28 mouse cellular contexts compared by ENCODE assay signal in genomic region chr16:55924010-55924409, GRCm38 (mm10). TPM values are rescaled to one million over a fixed set of nuclear protein-coding genes. Genes with fewer than 3 reads are reported as not detected.
A peak's percentile ranks its signal among the peaks of the same experiment; 100 is the strongest.
DNase-seq lines count a peak whose midpoint lies in the region; ATAC-seq and TF ChIP-seq lines count a peak whose summit lies in the region.
"Had no signal": no experiment of that assay in that cellular context is flagged by ENCODE, and none has a peak within 500 bp of the region (broad histone marks: within the 10 kb centered on the region; RNA-seq: fewer than 3 reads in every experiment).

No protein-coding gene starts in this region.

- DNase-seq in CD4-positive, CD25-positive, alpha-beta regulatory T cell, adult 2 months (ENCODE audit: low read depth, low spot score) = peak; percentile 30
- peak; percentile 32 for DNase-seq in MEL (ENCODE audit: low read depth, low spot score)
- DNase-seq in forebrain, embryonic 11.5 days (ENCODE audit: low spot score) = no peak
- no peak for DNase-seq in midbrain, embryonic 10.5 days (ENCODE audit: low spot score)
- DNase-seq: adrenal gland, adult 8-10 months; cerebellum, adult 2 months; cerebellum, postnatal 25 days; gastrocnemius, postnatal 25 days; heart, postnatal 36 days; kidney, adult 8-10 months; kidney, postnatal 25 days; lung, postnatal 36 days; right cerebral cortex, adult 18-20 months; right cerebral cortex, postnatal 4 days; thymus, adult 18-20 months; thymus, postnatal 4 days had no signal

- H3K36me3 ChIP-seq in MEL (ENCODE audit: control insufficient read depth in 1 of 2, insufficient read depth in 2 of 2, low read length in 2 of 2) = peaks cover 0 to 3% of the 10 kb centered on the region in 2 experiments; a peak in 1 of 4 replicates
- no peaks in the 10 kb centered on the region for H3K36me3 ChIP-seq in liver, embryonic 16.5 days (ENCODE audit: control insufficient read depth, insufficient read depth)
- H3K36me3 ChIP-seq in midbrain, embryonic 16.5 days (ENCODE audit: control insufficient read depth, insufficient read depth, low read length) = peaks cover 23% of the 10 kb centered on the region
- peaks cover 2% of the 10 kb centered on the region; the same call in 1 of the 2 replicates for H3K36me3 ChIP-seq in forebrain, embryonic 11.5 days (ENCODE audit: control insufficient read depth, insufficient read depth, low read length)
- peaks cover 94% of the 10 kb centered on the region for H3K36me3 ChIP-seq in midbrain, embryonic 10.5 days

- peak; percentile 86 for ATAC-seq in erythroid progenitor cell, adult 5-6 weeks (replicated peaks; ENCODE audit: low FRiP score, poor library complexity, severe bottlenecking)
- peak; percentile 76 for ATAC-seq in liver, embryonic 16.5 days (ENCODE audit: low read depth)
- no peak for ATAC-seq in midbrain, embryonic 16.5 days
- no peak for ATAC-seq in forebrain, embryonic 11.5 days (replicated peaks; ENCODE audit: low FRiP score)
- ATAC-seq: forebrain, embryonic 16.5 days; intestine, embryonic 15.5 days had no signal

- no peak overlapping the region for H3K9ac ChIP-seq in MEL (ENCODE audit: control insufficient read depth, low read depth, low read length, poor library complexity, severe bottlenecking)
- H3K9ac ChIP-seq in liver, embryonic 16.5 days (ENCODE audit: low read depth, low read length) = no peak overlapping the region
- H3K9ac ChIP-seq in midbrain, embryonic 16.5 days (ENCODE audit: low read depth, low read length) = no peak overlapping the region
- H3K9ac ChIP-seq in forebrain, embryonic 11.5 days (ENCODE audit: low read length) = no peak overlapping the region
- H3K9ac ChIP-seq: embryonic facial prominence, embryonic 12.5 days; heart, embryonic 15.5 days; hindbrain, embryonic 14.5 days; intestine, embryonic 15.5 days; lung, embryonic 15.5 days; neural tube, embryonic 15.5 days had no signal

- H3K9me3 ChIP-seq in MEL (replicated peaks; ENCODE audit: insufficient read depth, low read length) = no peaks in the 10 kb centered on the region
- H3K9me3 ChIP-seq in liver, embryonic 16.5 days (replicated peaks; ENCODE audit: control insufficient read depth, low read length) = no peaks in the 10 kb centered on the region
- no peaks in the 10 kb centered on the region for H3K9me3 ChIP-seq in midbrain, embryonic 16.5 days (replicated peaks; ENCODE audit: control insufficient read depth, low read length, poor library complexity, severe bottlenecking)
- no peaks in the 10 kb centered on the region for H3K9me3 ChIP-seq in forebrain, embryonic 11.5 days (ENCODE audit: control insufficient read depth, low read length)
- no peaks in the 10 kb centered on the region for H3K9me3 ChIP-seq in midbrain, embryonic 10.5 days (replicated peaks)
- H3K9me3 ChIP-seq: embryonic facial prominence, embryonic 12.5 days; heart, embryonic 15.5 days; intestine, embryonic 15.5 days; lung, embryonic 15.5 days; neural tube, embryonic 15.5 days had no signal

- TF ChIP-seq RAD21 in MEL (IDR thresholded peaks at IDR 0.05; ENCODE audit: low read depth, low read length) = no peak

- no peak overlapping the region for H3K4me2 ChIP-seq in liver, embryonic 16.5 days (ENCODE audit: low read depth, low read length)
- no peak overlapping the region for H3K4me2 ChIP-seq in midbrain, embryonic 16.5 days (ENCODE audit: low read length)
- no peak overlapping the region for H3K4me2 ChIP-seq in forebrain, embryonic 11.5 days (ENCODE audit: low read depth, low read length, severe bottlenecking)
- H3K4me2 ChIP-seq: embryonic facial prominence, embryonic 12.5 days; heart, embryonic 15.5 days; hindbrain, embryonic 14.5 days; intestine, embryonic 15.5 days; lung, embryonic 15.5 days; neural tube, embryonic 15.5 days had no signal

- no peaks in the 10 kb centered on the region for H3K79me2 ChIP-seq in MEL (ENCODE audit: control insufficient read depth, insufficient read depth, low read length, poor library complexity)

- no peak overlapping the region for H3K27ac ChIP-seq in MEL (ENCODE audit: control insufficient read depth, low read depth, low read length)
- H3K27ac ChIP-seq in liver, embryonic 16.5 days (ENCODE audit: low read length) = no peak overlapping the region
- H3K27ac ChIP-seq in midbrain, embryonic 16.5 days (ENCODE audit: low read length) = no peak overlapping the region
- no peak overlapping the region for H3K27ac ChIP-seq in forebrain, embryonic 11.5 days (ENCODE audit: low read depth, low read length)
- H3K27ac ChIP-seq in midbrain, embryonic 10.5 days (replicated peaks) = no peak overlapping the region
- H3K27ac ChIP-seq: embryonic facial prominence, embryonic 12.5 days; heart, embryonic 15.5 days; hindbrain, embryonic 14.5 days; intestine, embryonic 15.5 days; left cerebral cortex, adult 2 months; lung, embryonic 15.5 days; neural tube, embryonic 15.5 days had no signal

- TF ChIP-seq CTCF in MEL (IDR thresholded peaks at IDR 0.05 in 2 of 3, conservative IDR thresholded peaks at IDR 0.05 in 1 of 3; ENCODE audit: control insufficient read depth in 1 of 3, insufficient read depth in 1 of 3, low read depth in 2 of 3, low read length in 3 of 3, poor library complexity in 1 of 3, severe bottlenecking in 1 of 3) = no peak

- H3K4me3 ChIP-seq in MEL (ENCODE audit: control insufficient read depth in 1 of 2, insufficient read depth in 1 of 2, low read depth in 2 of 2, low read length in 2 of 2) = no peak overlapping the region
- no peak overlapping the region for H3K4me3 ChIP-seq in liver, embryonic 16.5 days (ENCODE audit: low read depth, low read length)
- no peak overlapping the region for H3K4me3 ChIP-seq in midbrain, embryonic 16.5 days (ENCODE audit: low read depth, low read length)
- no peak overlapping the region for H3K4me3 ChIP-seq in forebrain, embryonic 11.5 days (ENCODE audit: low read depth, low read length)
- H3K4me3 ChIP-seq in midbrain, embryonic 10.5 days = no peak overlapping the region
- H3K4me3 ChIP-seq: embryonic facial prominence, embryonic 12.5 days; erythroblast, embryonic 14.5 days; heart, embryonic 15.5 days; intestine, embryonic 15.5 days; left cerebral cortex, adult 2 months; lung, embryonic 15.5 days; neural tube, embryonic 15.5 days had no signal

- no peak for TF ChIP-seq EP300 in MEL (IDR thresholded peaks at IDR 0.05; ENCODE audit: low read depth in 1 of 2, low read length in 2 of 2)

- no peaks in the 10 kb centered on the region for H3K27me3 ChIP-seq in MEL (ENCODE audit: control insufficient read depth in 1 of 2, insufficient read depth in 2 of 2, low read length in 2 of 2)
- H3K27me3 ChIP-seq in liver, embryonic 16.5 days (ENCODE audit: control insufficient read depth, insufficient read depth, low read depth, low read length) = no peaks in the 10 kb centered on the region
- H3K27me3 ChIP-seq in midbrain, embryonic 16.5 days (ENCODE audit: control insufficient read depth, insufficient read depth, low read depth, low read length) = no peaks in the 10 kb centered on the region
- H3K27me3 ChIP-seq in forebrain, embryonic 11.5 days (ENCODE audit: control insufficient read depth, insufficient read depth, low read length) = no peaks in the 10 kb centered on the region
- H3K27me3 ChIP-seq in midbrain, embryonic 10.5 days (ENCODE audit: low read depth, poor library complexity, severe bottlenecking) = no peaks in the 10 kb centered on the region
- H3K27me3 ChIP-seq: embryonic facial prominence, embryonic 12.5 days; heart, embryonic 15.5 days; intestine, embryonic 15.5 days; lung, embryonic 15.5 days; neural tube, embryonic 15.5 days had no signal

- peaks cover 0 to 6% of the 10 kb centered on the region in 2 experiments; a peak in 1 of 4 replicates for H3K4me1 ChIP-seq in MEL (ENCODE audit: control insufficient read depth in 1 of 2, insufficient read depth in 2 of 2, low read length in 2 of 2)
- peaks cover 6% of the 10 kb centered on the region for H3K4me1 ChIP-seq in liver, embryonic 16.5 days (ENCODE audit: control insufficient read depth, low read depth, low read length)
- no peaks in the 10 kb centered on the region for H3K4me1 ChIP-seq in midbrain, embryonic 16.5 days (ENCODE audit: control insufficient read depth, insufficient read depth, low read length)
- no peaks in the 10 kb centered on the region for H3K4me1 ChIP-seq in forebrain, embryonic 11.5 days (replicated peaks; ENCODE audit: control insufficient read depth, insufficient read depth, low read length)
- H3K4me1 ChIP-seq in midbrain, embryonic 10.5 days = no peaks in the 10 kb centered on the region
- H3K4me1 ChIP-seq: embryonic facial prominence, embryonic 12.5 days; heart, embryonic 15.5 days; intestine, embryonic 15.5 days; lung, embryonic 15.5 days; neural tube, embryonic 15.5 days had no signal

- 35% methylated on average over 4 of the region's 4 CpGs for WGBS in liver, embryonic 16.5 days (ENCODE audit: insufficient replicate concordance)
- WGBS in midbrain, embryonic 16.5 days = 96% methylated on average over 4 of the region's 4 CpGs
- 92% methylated on average over 4 of the region's 4 CpGs for WGBS in forebrain, embryonic 11.5 days
- 89% methylated on average over 4 of the region's 4 CpGs for WGBS in midbrain, embryonic 10.5 days

- no peak for TF ChIP-seq POLR2A in MEL (IDR thresholded peaks at IDR 0.05; ENCODE audit: control insufficient read depth in 1 of 2, insufficient read depth in 1 of 2, low read depth in 1 of 2, low read length in 2 of 2, poor library complexity in 1 of 2)

RNA-seq across cellular contexts. Expression of gene Cep97, which starts 10.6 kb away (rescaled TPM):
- 11.1 and 12.9 TPM in 2 replicates for total RNA-seq in MEL (2012; rRNA removed)
- polyA plus RNA-seq in MEL (2012; ENCODE audit: insufficient read depth in 1 of 2, insufficient read length in 2 of 2, low read depth in 1 of 2, low replicate concordance in 2 of 2, missing spikeins in 1 of 2) = 10 to 100 TPM in 1 of 2 experiments, not detected in 1; 10.7 TPM
- total RNA-seq in erythroid progenitor cell, adult 5-6 weeks (2015; ENCODE audit: low replicate concordance) = 27.0 and 28.1 TPM in 2 replicates
- total RNA-seq in erythroid progenitor cell, adult 5-6 weeks (2017; ENCODE audit: low replicate concordance) = 17.6 and 18.2 TPM in 2 replicates
- polyA plus RNA-seq in liver, embryonic 16.5 days (2015; fragmentation: Nextera tagmentation; extraction: Ambion mirVana) = 3.5 and 3.7 TPM in 2 replicates
- polyA plus RNA-seq in midbrain, embryonic 16.5 days (2015; fragmentation: Nextera tagmentation; extraction: Ambion mirVana) = 12.1 and 12.2 TPM in 2 replicates
- polyA plus RNA-seq in forebrain, embryonic 11.5 days (2014; fragmentation: Nextera tagmentation; extraction: Ambion mirVana) = 17.9 and 20.5 TPM in 2 replicates
- polyA plus RNA-seq in midbrain, embryonic 10.5 days (2016; fragmentation: Nextera tagmentation; extraction: Ambion mirVana) = 18.4 and 18.5 TPM in 2 replicates

RNA-seq across cellular contexts. Expression of gene Nxpe3, which starts 28.9 kb away (rescaled TPM):
- 2.5 and 2.7 TPM in 2 replicates for total RNA-seq in MEL (2012; rRNA removed)
- 1 to 10 TPM in 1 of 2 experiments, not detected in 1; 4.3 TPM for polyA plus RNA-seq in MEL (2012; ENCODE audit: insufficient read depth in 1 of 2, insufficient read length in 2 of 2, low read depth in 1 of 2, low replicate concordance in 2 of 2, missing spikeins in 1 of 2)
- 1.4 and 4.2 TPM in 2 replicates for total RNA-seq in erythroid progenitor cell, adult 5-6 weeks (2015; ENCODE audit: low replicate concordance)
- total RNA-seq in erythroid progenitor cell, adult 5-6 weeks (2017; ENCODE audit: low replicate concordance) = 2.6 and 3.3 TPM in 2 replicates
- 0.60 and 0.64 TPM in 2 replicates for polyA plus RNA-seq in liver, embryonic 16.5 days (2015; fragmentation: Nextera tagmentation; extraction: Ambion mirVana)
- polyA plus RNA-seq in midbrain, embryonic 16.5 days (2015; fragmentation: Nextera tagmentation; extraction: Ambion mirVana) = 1.8 and 2.0 TPM in 2 replicates
- polyA plus RNA-seq in forebrain, embryonic 11.5 days (2014; fragmentation: Nextera tagmentation; extraction: Ambion mirVana) = 1.00 and 1.2 TPM in 2 replicates
- 0.95 and 1.1 TPM in 2 replicates for polyA plus RNA-seq in midbrain, embryonic 10.5 days (2016; fragmentation: Nextera tagmentation; extraction: Ambion mirVana)

RNA-seq across cellular contexts. Expression of gene Rpl24, which starts 42.1 kb away (rescaled TPM):
- total RNA-seq in MEL (2012; rRNA removed) = 1,495 and 1,552 TPM in 2 replicates
- polyA plus RNA-seq in MEL (2012; ENCODE audit: insufficient read depth in 1 of 2, insufficient read length in 2 of 2, low read depth in 1 of 2, low replicate concordance in 2 of 2, missing spikeins in 1 of 2) = 100 to 1,000 TPM in 1 of 2 experiments, not detected in 1; 132 TPM
- total RNA-seq in erythroid progenitor cell, adult 5-6 weeks (2015; ENCODE audit: low replicate concordance) = 398 and 515 TPM in 2 replicates
- 194 and 260 TPM in 2 replicates for total RNA-seq in erythroid progenitor cell, adult 5-6 weeks (2017; ENCODE audit: low replicate concordance)
- 300 and 356 TPM in 2 replicates for polyA plus RNA-seq in liver, embryonic 16.5 days (2015; fragmentation: Nextera tagmentation; extraction: Ambion mirVana)
- 436 and 460 TPM in 2 replicates for polyA plus RNA-seq in midbrain, embryonic 16.5 days (2015; fragmentation: Nextera tagmentation; extraction: Ambion mirVana)
- 718 and 776 TPM in 2 replicates for polyA plus RNA-seq in forebrain, embryonic 11.5 days (2014; fragmentation: Nextera tagmentation; extraction: Ambion mirVana)
- polyA plus RNA-seq in midbrain, embryonic 10.5 days (2016; fragmentation: Nextera tagmentation; extraction: Ambion mirVana) = 654 and 763 TPM in 2 replicates

RNA-seq across cellular contexts. Expression of gene Zbtb11, which starts 49.7 kb away (rescaled TPM):
- total RNA-seq in MEL (2012; rRNA removed) = 17.6 and 19.0 TPM in 2 replicates
- 10 to 100 TPM in 1 of 2 experiments, not detected in 1; 12.5 TPM for polyA plus RNA-seq in MEL (2012; ENCODE audit: insufficient read depth in 1 of 2, insufficient read length in 2 of 2, low read depth in 1 of 2, low replicate concordance in 2 of 2, missing spikeins in 1 of 2)
- total RNA-seq in erythroid progenitor cell, adult 5-6 weeks (2015; ENCODE audit: low replicate concordance) = 25.6 and 26.7 TPM in 2 replicates
- total RNA-seq in erythroid progenitor cell, adult 5-6 weeks (2017; ENCODE audit: low replicate concordance) = 37.4 and 39.4 TPM in 2 replicates
- polyA plus RNA-seq in liver, embryonic 16.5 days (2015; fragmentation: Nextera tagmentation; extraction: Ambion mirVana) = 7.9 and 8.3 TPM in 2 replicates
- 24.6 and 25.4 TPM in 2 replicates for polyA plus RNA-seq in midbrain, embryonic 16.5 days (2015; fragmentation: Nextera tagmentation; extraction: Ambion mirVana)
- polyA plus RNA-seq in forebrain, embryonic 11.5 days (2014; fragmentation: Nextera tagmentation; extraction: Ambion mirVana) = 19.1 and 21.7 TPM in 2 replicates
- polyA plus RNA-seq in midbrain, embryonic 10.5 days (2016; fragmentation: Nextera tagmentation; extraction: Ambion mirVana) = 17.6 and 19.4 TPM in 2 replicates

Comparison
In these comparisons a context has a peak if more than half of its experiments do, and no peak if none do; other contexts are left out.
1. DNase-seq: peak in CD4-positive, CD25-positive, alpha-beta regulatory T cell, adult 2 months (single experiment) and MEL (single experiment); none in forebrain, embryonic 11.5 days (single experiment) and midbrain, embryonic 10.5 days (single experiment).
2. ATAC-seq: peak in erythroid progenitor cell, adult 5-6 weeks (single experiment) and liver, embryonic 16.5 days (single experiment); none in midbrain, embryonic 16.5 days (single experiment) and forebrain, embryonic 11.5 days (single experiment).